Mouse (Mus musculus) neural tube, embryonic 15.5 days (tissue): ENCODE data around the gene Tnfsf12. TPM values are rescaled to one million over a fixed set of nuclear protein-coding genes. Genes with fewer than 3 reads are reported as not detected.

Experiments
- ATAC-seq: fragments of 200-750 bp; cut with Nextera tagmentation; 2 replicates; pipeline ENCODE4 v1.8.0; 2017; ENCODE audit warnings: mild to moderate bottlenecking, moderate TSS enrichment, moderate library complexity; ENCODE audit not compliant: low FRiP score
- H3K27ac ChIP-seq: fragments of 300-500 bp; sonication (generic); replicated peaks from 2 replicates; pipeline ENCODE4 v1.5.1; 2015; ENCODE audit warnings: mild to moderate bottlenecking, inconsistent platforms
- H3K27me3 ChIP-seq: fragments of 300-500 bp; sonication (generic); replicated peaks from 2 replicates; pipeline ENCODE4 v1.6.1; 2015; ENCODE audit warnings: inconsistent platforms
- H3K36me3 ChIP-seq: fragments of 300-500 bp; sonication (generic); 2 replicates; pipeline ENCODE4 v1.6.1; 2015; ENCODE audit warnings: inconsistent platforms
- H3K4me1 ChIP-seq: fragments of 300-500 bp; sonication (generic); 2 replicates; pipeline ENCODE4 v1.6.1; 2015; ENCODE audit warnings: inconsistent platforms
- H3K4me2 ChIP-seq: fragments of 300-500 bp; sonication (generic); 2 replicates; pipeline ENCODE4 v1.6.1; 2015; ENCODE audit warnings: inconsistent platforms, mild to moderate bottlenecking, moderate library complexity
- H3K4me3 ChIP-seq: fragments of 300-500 bp; sonication (generic); replicated peaks from 2 replicates; pipeline ENCODE4 v1.5.1; 2015; ENCODE audit warnings: mild to moderate bottlenecking, inconsistent platforms
- H3K9ac ChIP-seq: fragments of 300-500 bp; sonication (generic); replicated peaks from 2 replicates; pipeline ENCODE4 v1.6.1; 2015; ENCODE audit warnings: mild to moderate bottlenecking, inconsistent platforms
- H3K9me3 ChIP-seq: fragments of 300-500 bp; sonication (generic); replicated peaks from 2 replicates; pipeline ENCODE4 v1.6.1; 2016; ENCODE audit warnings: inconsistent platforms
- WGBS: fragments of 180-500 bp; shearing (Covaris S2); methylation state at CpG from one replicate; pipeline ENCODE4 v1.1.7; 2015; ENCODE audit warnings: mixed read lengths; 5-methylcytosine and 5-hydroxymethylcytosine counted together
- polyA plus RNA-seq: library from polyadenylated mRNA; unstranded; fragments of >200 nt; fragmentation: Nextera tagmentation; extraction: Ambion mirVana; gene quantifications from 2 replicates; pipeline ENCODE4 v1.2.1, GENCODE M21; 2015

Tnfsf12 gene
- polyA plus RNA-seq, 1 experiment from 2014 or later: 4.1 TPM

DNA sequence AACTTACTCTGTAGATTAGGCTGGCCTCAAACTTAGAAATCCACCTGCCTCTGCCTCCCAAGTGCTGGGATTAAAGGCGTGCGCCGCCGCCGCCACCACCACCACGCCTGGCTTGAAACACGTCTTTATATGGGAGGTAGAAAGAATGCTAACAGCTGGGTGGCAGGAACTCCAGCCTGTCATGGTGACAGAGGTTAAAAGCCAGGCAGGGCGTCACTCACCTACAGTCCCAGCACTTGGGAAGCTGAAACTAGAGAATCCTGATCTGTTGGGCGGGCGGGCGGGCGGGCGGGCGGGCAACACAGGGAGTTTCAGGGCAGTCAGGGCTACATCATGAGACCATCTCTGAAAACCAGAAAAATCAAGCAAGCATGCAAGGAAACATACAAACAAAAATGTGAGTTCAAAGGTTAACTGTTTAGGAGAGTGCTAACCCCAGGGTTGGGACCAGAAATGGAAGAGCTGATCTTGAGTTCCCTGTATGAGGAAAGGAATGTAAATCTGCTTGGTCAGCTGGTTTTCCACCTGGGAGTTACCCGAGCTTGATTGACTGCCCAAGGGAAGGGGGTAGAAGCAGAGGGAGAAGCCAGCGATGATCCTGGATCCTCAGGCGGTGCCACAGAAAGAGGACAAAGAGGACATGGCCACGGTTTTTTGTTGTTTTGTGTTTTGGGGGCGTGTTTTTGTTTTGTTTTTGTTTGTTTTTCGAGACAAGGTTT lies 17.5 kb upstream of the Tnfsf12 start:
- Histone ChIP-seq H3K4me1 (no peaks in the 10 kb centered on the region), H3K9ac (no peak overlapping the region), H3K9me3 (no peaks in the 10 kb centered on the region), H3K27ac (no peak overlapping the region), H3K27me3 (no peaks in the 10 kb centered on the region), H3K4me3 (no peak overlapping the region), H3K36me3 (no peaks in the 10 kb centered on the region), H3K4me2 (no peak overlapping the region)
- ATAC-seq: no peak
- WGBS: 84% methylated on average over 20 of the region's 20 CpGs

DNA sequence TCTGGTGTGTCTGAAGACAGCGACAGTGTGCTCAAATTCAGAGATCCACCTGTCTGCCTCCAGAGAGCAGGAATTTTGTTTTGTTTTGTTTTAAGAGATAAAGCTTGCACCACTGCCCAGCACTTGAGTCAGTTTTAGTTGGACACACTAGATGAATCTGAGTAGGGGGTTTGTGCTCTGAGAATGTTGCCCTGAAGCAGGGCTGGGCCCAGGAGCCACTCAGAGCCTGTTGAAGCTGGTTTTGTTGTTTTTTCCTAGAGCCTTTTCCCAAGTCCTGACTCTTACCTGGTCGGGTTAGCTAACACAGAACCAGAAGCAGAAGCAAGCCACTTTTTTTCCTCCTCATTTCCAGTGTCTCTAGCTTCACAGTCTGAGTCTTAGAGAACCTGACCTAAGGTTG lies 15.4 kb upstream of the Tnfsf12 start:
- WGBS: 86% methylated on average over 2 of the region's 2 CpGs
- Histone ChIP-seq H3K9ac (no peak overlapping the region), H3K36me3 (no peaks in the 10 kb centered on the region), H3K27me3 (no peaks in the 10 kb centered on the region), H3K4me1 (0 out of 2 replicates have a peak, but pooled peaks cover 3% of the 10 kb centered on the region), H3K4me2 (no peak overlapping the region), H3K27ac (no peak overlapping the region), H3K9me3 (no peaks in the 10 kb centered on the region), H3K4me3 (no peak overlapping the region)
- no peak for ATAC-seq

DNA sequence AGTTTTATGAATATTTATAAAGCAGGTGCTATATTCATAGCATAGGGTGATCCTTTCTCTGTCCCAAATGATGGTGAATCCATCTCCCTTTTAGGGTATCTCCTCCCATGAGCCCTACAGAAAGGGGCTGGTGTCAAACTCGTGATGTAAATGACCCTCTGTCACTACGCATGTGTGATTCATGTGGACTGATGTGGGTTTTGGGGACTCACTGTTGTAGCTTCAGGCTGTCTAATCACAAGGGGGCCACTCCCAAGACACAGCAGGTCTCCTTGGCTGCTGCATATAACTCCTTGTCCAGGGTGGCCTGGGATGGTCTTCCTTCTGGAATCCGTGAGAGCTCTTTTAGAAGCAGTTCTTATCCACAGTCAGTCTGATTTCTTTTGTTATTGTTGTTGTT lies 14.8 kb upstream of the Tnfsf12 start:
- Histone ChIP-seq H3K9ac (no peak overlapping the region), H3K27ac (no peak overlapping the region), H3K9me3 (no peaks in the 10 kb centered on the region), H3K4me2 (no peak overlapping the region), H3K4me3 (no peak overlapping the region), H3K36me3 (no peaks in the 10 kb centered on the region), H3K4me1 (0 out of 2 replicates have a peak, but pooled peaks cover 3% of the 10 kb centered on the region), H3K27me3 (no peaks in the 10 kb centered on the region)
- ATAC-seq: no peak
- 67% methylated on average over 3 of the region's 3 CpGs for WGBS

DNA sequence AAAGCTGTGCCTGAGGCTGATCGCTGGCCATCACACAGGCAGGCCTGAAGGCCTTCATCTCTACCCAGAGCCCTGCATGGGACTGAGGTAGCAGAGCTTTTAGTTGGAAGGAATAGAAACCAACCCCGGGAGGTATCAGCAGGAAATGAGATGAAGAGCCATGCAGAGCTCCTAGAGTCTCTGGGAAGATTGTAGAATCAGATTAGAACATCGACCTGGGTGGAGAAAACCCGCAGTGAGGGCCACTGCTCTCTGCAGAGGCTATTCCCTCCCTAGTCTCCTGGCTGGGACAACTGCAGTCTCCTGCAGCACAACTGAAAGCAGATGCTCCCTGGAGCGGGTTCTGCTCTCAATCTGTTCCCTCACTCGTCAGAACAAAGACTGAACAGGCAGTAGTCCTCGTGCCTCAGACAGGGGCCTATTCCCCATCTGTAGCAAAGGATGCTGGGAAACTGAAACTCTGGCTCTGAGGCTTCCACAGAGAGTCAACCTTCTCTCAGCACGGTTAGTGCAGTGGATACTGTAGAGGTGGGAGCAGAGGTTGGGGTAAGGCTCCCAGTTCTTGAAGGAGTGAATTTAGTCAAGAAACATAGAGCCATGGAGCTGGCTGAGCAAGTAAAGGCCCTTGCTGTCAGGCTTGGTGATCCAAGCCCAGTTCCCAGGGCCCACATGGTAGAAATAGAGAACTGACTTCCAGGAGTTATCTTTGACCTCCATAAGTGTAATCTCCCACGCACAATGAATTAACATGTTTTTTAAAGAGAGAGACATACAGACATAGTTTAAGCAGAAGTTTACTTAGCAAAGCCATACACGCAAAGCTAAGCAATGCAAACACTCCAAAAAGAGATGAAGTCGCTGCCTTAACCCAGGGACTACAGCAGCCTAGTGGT lies 14.2 kb upstream of the Tnfsf12 start:
- H3K9me3 ChIP-seq: no peaks in the 10 kb centered on the region
- no peaks in the 10 kb centered on the region for H3K27me3 ChIP-seq
- no peak for ATAC-seq
- H3K36me3 ChIP-seq: no peaks in the 10 kb centered on the region
- H3K4me1 ChIP-seq: 0 out of 2 replicates have a peak, but pooled peaks cover 3% of the 10 kb centered on the region
- H3K4me3 ChIP-seq: no peak overlapping the region
- no peak overlapping the region for H3K27ac ChIP-seq
- H3K4me2 ChIP-seq: no peak overlapping the region
- H3K9ac ChIP-seq: no peak overlapping the region
- 57% methylated on average over 11 of the region's 11 CpGs for WGBS

DNA sequence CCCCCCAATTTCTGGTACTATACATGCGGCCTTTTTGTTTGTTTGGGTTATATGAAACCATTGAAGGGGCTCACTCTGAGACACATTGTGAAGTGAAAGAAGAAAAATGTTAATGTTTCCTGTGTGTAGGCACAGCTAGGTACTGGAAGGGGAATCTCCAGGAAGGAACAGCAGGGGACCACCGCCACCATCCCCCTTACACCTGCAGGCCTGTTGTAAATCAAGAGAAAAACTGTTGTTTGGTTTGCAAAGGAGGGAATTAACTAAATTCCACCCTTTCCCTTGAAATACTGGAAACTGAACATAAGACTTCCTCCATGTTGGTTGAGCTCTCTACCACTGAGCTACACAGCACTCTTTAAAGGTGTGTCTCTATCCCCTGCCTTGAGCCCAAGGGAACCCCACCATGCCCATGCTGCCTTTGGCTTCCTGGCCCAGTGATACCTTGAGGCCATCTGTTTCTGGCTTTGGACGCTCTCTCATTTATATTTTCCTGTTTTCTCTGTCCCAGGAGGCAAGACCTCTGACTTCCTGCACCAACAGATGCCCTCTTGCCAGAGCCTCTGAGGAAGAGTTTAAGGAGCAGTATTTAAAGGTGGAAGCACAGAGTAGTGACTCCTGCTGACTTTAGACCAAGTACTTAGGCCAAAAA lies 13.1 kb upstream of the Tnfsf12 start:
- Histone ChIP-seq H3K9me3 (no peaks in the 10 kb centered on the region), H3K27ac (no peak overlapping the region), H3K4me3 (no peak overlapping the region), H3K9ac (no peak overlapping the region), H3K36me3 (no peaks in the 10 kb centered on the region), H3K4me1 (0 out of 2 replicates have a peak, but pooled peaks cover 3% of the 10 kb centered on the region), H3K4me2 (no peak overlapping the region), H3K27me3 (no peaks in the 10 kb centered on the region)
- no peak for ATAC-seq
- WGBS: 80% methylated on average over 3 of the region's 3 CpGs

DNA sequence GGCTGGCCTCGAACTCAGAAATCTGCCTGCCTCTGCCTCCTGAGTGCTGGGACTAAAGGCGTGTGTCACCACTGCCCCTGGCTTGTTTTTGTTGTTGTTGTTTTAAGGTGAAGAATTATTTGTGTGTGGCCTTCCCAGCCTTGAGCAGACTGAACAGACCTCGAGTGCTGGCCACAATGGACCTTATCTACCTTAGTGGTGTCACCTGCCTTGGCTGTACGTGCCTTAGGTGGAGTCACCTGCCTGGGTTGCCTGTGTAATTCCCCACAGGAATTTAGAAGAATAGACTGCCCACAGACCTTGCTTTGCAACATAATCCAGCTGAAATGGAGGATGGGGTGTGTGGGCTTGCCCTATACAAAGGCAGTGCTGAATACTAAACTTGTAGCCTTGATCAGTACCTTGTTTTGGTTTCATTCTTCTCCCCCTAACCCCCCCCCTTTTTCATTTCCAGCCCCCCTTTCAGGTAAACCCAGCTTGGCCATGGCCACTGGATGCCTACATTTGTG lies 12.3 kb upstream of the Tnfsf12 start:
- 87% methylated on average over 4 of the region's 4 CpGs for WGBS
- no peak for ATAC-seq
- H3K27me3 ChIP-seq: no peaks in the 10 kb centered on the region
- H3K9me3 ChIP-seq: no peaks in the 10 kb centered on the region
- H3K9ac ChIP-seq: no peak overlapping the region
- no peak overlapping the region for H3K4me2 ChIP-seq
- H3K27ac ChIP-seq: no peak overlapping the region
- no peak overlapping the region for H3K4me3 ChIP-seq
- no peaks in the 10 kb centered on the region for H3K36me3 ChIP-seq
- 0 out of 2 replicates have a peak, but pooled peaks cover 3% of the 10 kb centered on the region for H3K4me1 ChIP-seq

DNA sequence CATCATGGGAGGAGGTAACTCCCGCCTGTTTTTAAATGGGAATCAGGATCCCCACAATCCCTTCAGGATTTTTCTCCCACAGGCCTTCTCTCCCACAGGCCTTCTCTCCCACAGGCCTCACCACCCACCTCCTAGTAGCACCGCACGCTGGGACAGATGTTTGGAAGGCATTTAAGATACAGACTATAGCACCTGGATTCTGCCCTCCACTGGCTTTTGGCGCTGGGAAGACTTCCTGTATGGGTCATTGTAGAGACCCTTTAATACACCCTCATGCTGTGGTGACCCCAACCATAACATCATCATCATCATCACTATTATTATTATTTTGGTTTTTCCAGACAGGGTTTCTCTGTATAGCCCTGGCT lies 11.8 kb upstream of the Tnfsf12 start:
- no peaks in the 10 kb centered on the region for H3K27me3 ChIP-seq
- no peak for ATAC-seq
- H3K4me1 ChIP-seq: 0 out of 2 replicates have a peak, but pooled peaks cover 3% of the 10 kb centered on the region
- H3K27ac ChIP-seq: no peak overlapping the region
- no peaks in the 10 kb centered on the region for H3K36me3 ChIP-seq
- H3K4me3 ChIP-seq: no peak overlapping the region
- no peaks in the 10 kb centered on the region for H3K9me3 ChIP-seq
- no peak overlapping the region for H3K9ac ChIP-seq
- H3K4me2 ChIP-seq: no peak overlapping the region
- WGBS: 88% methylated on average over 4 of the region's 4 CpGs

DNA sequence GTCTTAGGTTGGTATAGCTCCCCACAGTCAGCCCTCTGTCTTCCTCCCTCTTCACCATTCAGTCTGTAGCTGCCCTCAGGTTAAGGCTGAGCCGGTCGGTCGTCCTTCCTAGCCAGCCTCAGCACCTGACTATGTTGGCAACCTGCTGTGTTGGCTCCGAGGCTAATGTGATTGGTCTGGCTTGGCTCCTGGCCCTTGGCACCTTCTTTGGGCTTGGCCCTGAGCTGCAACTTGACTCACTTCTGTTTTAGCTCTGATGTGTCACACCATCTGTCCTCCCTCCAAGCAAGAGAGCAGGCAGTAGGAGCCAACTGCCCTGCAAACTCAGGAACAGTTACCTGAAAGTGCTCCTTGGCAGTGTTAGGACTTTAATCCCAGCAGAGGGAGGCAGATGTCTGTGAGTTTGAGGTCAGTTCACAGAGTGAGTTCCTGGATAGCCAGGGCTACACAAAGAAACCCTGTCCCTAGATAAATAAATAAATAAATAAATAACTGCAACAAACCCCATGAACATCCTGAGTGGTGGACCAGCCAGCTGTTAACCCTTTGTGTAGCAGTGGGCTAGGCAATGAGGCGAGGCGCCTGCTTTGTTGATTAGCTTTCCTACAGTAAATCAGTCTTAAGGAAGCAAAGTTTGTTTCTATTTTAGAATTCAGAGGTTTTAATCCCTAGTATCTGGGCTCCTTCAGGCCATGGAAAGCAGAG lies 11.3 kb upstream of the Tnfsf12 start:
- Histone ChIP-seq H3K27ac (no peak overlapping the region), H3K4me3 (no peak overlapping the region), H3K4me1 (0 out of 2 replicates have a peak, but pooled peaks cover 3% of the 10 kb centered on the region), H3K36me3 (no peaks in the 10 kb centered on the region), H3K27me3 (no peaks in the 10 kb centered on the region), H3K4me2 (no peak overlapping the region), H3K9me3 (no peaks in the 10 kb centered on the region), H3K9ac (no peak overlapping the region)
- ATAC-seq: no peak
- 48% methylated on average over 6 of the region's 6 CpGs for WGBS

DNA sequence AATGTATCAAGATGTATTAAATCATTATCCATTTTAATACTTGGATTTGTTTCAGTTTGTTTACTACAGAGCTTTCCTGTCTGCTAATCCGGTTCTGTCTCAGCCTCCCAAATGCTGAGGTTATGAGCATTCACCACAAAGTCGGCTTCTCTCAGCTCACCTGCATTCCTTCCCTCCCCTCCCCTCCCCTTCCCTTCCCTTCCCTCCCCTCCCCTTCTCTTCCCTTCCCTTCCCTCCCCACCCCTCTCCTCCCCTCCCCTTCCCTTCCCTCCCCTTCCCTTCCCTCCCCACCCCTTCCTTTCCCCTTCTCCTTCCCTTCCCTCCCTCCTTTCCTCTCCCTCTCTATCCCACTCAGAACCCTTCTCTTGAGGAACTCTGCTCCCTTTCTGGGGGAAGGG lies 9.0 kb upstream of the Tnfsf12 start:
- Histone ChIP-seq H3K27ac (no peak overlapping the region), H3K9me3 (no peaks in the 10 kb centered on the region), H3K27me3 (no peaks in the 10 kb centered on the region), H3K9ac (no peak overlapping the region), H3K4me1 (0 out of 2 replicates have a peak, but pooled peaks cover 3% of the 10 kb centered on the region), H3K4me3 (no peak overlapping the region), H3K4me2 (no peak overlapping the region), H3K36me3 (no peaks in the 10 kb centered on the region)
- ATAC-seq: no peak
- 55% methylated on average over 2 of the region's 2 CpGs for WGBS

DNA sequence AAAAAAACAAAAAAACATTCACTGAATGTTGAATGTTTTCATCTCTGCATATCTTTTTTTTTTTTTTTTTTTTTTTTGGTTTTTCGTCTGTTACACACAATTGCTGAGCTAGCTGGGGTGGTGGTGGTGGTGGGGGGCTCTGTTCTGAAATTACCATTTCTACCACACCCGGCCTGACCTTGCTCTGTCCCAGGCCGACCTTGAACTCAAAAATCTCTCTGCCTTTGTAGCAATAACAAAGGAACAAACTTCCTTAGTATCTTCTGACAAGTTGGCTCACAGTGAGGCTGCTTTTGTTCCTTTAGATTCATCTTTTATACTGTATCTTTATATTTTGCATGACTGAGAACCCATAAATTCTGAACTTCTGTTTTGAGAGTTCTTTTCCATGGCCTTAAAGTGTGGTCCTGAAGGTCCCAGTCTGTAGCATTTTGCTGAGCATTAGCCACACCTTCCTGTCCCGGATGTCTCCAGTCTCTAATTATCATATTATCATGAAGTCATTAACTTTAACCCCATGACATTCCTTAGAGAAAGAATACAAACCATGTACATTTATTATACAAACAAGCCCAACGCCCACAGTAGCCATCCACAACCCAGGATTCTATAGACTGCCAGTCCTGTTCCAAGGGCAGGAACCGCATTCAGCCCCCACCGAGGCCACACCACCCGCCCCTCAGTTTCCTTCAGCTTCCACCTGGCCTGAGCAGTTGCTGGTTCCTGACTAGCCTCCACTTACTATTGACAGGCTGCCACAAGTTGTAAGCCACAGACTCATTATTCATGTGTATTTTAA lies 8.4 kb upstream of the Tnfsf12 start:
- Histone ChIP-seq H3K27ac (no peak overlapping the region), H3K4me1 (0 out of 2 replicates have a peak, but pooled peaks cover 3% of the 10 kb centered on the region)
- 73% methylated on average over 8 of the region's 8 CpGs for WGBS

More for the DNA sequence above, 8.4 kb upstream of the Tnfsf12 start:
- no peak overlapping the region for H3K4me2 ChIP-seq
- H3K36me3 ChIP-seq: no peaks in the 10 kb centered on the region
- H3K9ac ChIP-seq: no peak overlapping the region
- H3K9me3 ChIP-seq: no peaks in the 10 kb centered on the region
- H3K27me3 ChIP-seq: no peaks in the 10 kb centered on the region
- H3K4me3 ChIP-seq: no peak overlapping the region
- ATAC-seq: no peak
